19 mouse cellular contexts compared by ENCODE assay signal in genomic region chr9:46555156-46555555, GRCm38 (mm10).
DNase-seq lines count a peak whose midpoint lies in the region; ATAC-seq lines count a peak whose summit lies in the region.
"Had no signal": no experiment of that assay in that cellular context is flagged by ENCODE, and none has a peak within 500 bp of the region (broad histone marks: within the 10 kb centered on the region; RNA-seq: fewer than 3 reads in every experiment).

No protein-coding gene starts in this region.

- no peak overlapping the region for H3K4me2 ChIP-seq in hindbrain, embryonic 16.5 days (ENCODE audit: low read length)
- no peak overlapping the region for H3K4me2 ChIP-seq in hindbrain, embryonic 11.5 days (replicated peaks; ENCODE audit: low read depth, low read length)
- no peak overlapping the region for H3K4me2 ChIP-seq in forebrain, embryonic 15.5 days (replicated peaks)
- H3K4me2 ChIP-seq in midbrain, embryonic 12.5 days (replicated peaks) = no peak overlapping the region
- H3K4me2 ChIP-seq: embryonic facial prominence, embryonic 13.5 days; heart, embryonic 11.5 days had no signal

- no peaks in the 10 kb centered on the region for H3K9me3 ChIP-seq in hindbrain, embryonic 16.5 days (ENCODE audit: control insufficient read depth, low read length)
- H3K9me3 ChIP-seq in hindbrain, embryonic 11.5 days (ENCODE audit: control insufficient read depth, low read length) = no peaks in the 10 kb centered on the region
- no peaks in the 10 kb centered on the region for H3K9me3 ChIP-seq in forebrain, embryonic 15.5 days
- H3K9me3 ChIP-seq in midbrain, embryonic 12.5 days = no peaks in the 10 kb centered on the region
- H3K9me3 ChIP-seq: embryonic facial prominence, embryonic 13.5 days; limb, embryonic 10.5 days had no signal

- 31% methylated on average over 6 of the region's 6 CpGs for WGBS in hindbrain, embryonic 16.5 days
- WGBS in hindbrain, embryonic 11.5 days = 51% methylated on average over 6 of the region's 6 CpGs
- WGBS in forebrain, embryonic 15.5 days = 7% methylated on average over 6 of the region's 6 CpGs
- WGBS in midbrain, embryonic 12.5 days = 7% methylated on average over 6 of the region's 6 CpGs

- DNase-seq in hindbrain, embryonic 11.5 days (ENCODE audit: low spot score) = no peak
- DNase-seq in retina, postnatal 1 day = peak; percentile 30
- DNase-seq in adrenal gland, postnatal 25 days = no peak
- no peak for DNase-seq in heart, postnatal 14 days
- DNase-seq: adrenal gland, adult 2 months; cerebellum, adult 9-10 months; heart, postnatal 10 days; kidney, adult 2 months; kidney, postnatal 10 days; lung, adult 18-20 months; lung, postnatal 14 days; right cerebral cortex, postnatal 4 days had no signal

- H3K4me1 ChIP-seq in hindbrain, embryonic 16.5 days (ENCODE audit: control insufficient read depth, insufficient read depth, low read depth, low read length) = no peaks in the 10 kb centered on the region
- H3K4me1 ChIP-seq in hindbrain, embryonic 11.5 days (replicated peaks; ENCODE audit: control insufficient read depth, insufficient read depth, low read length) = no peaks in the 10 kb centered on the region
- peaks cover 10% of the 10 kb centered on the region for H3K4me1 ChIP-seq in forebrain, embryonic 15.5 days
- H3K4me1 ChIP-seq in midbrain, embryonic 12.5 days = peaks cover 13% of the 10 kb centered on the region
- H3K4me1 ChIP-seq: embryonic facial prominence, embryonic 13.5 days; limb, embryonic 10.5 days had no signal

- no peak overlapping the region for H3K27ac ChIP-seq in hindbrain, embryonic 16.5 days (ENCODE audit: low read depth, low read length)
- H3K27ac ChIP-seq in hindbrain, embryonic 11.5 days (ENCODE audit: low read depth, low read length) = no peak overlapping the region
- peak overlapping the region; percentile 64 for H3K27ac ChIP-seq in forebrain, embryonic 15.5 days (replicated peaks)
- H3K27ac ChIP-seq in midbrain, embryonic 12.5 days (replicated peaks) = peak overlapping the region; percentile 67
- H3K27ac ChIP-seq: embryonic facial prominence, embryonic 13.5 days; limb, embryonic 10.5 days; stomach, postnatal 0 days had no signal

- peak; percentile 40; the same call in 1 of the 2 replicates for ATAC-seq in hindbrain, embryonic 16.5 days
- ATAC-seq in hindbrain, embryonic 11.5 days (ENCODE audit: low FRiP score) = no peak
- ATAC-seq in forebrain, embryonic 15.5 days (replicated peaks) = peak; percentile 57; the same call in 1 of the 2 replicates
- ATAC-seq in midbrain, embryonic 12.5 days (ENCODE audit: low FRiP score, low read depth) = 0 out of 2 replicates have a peak, but pooled peaks have one; percentile 44

- H3K27me3 ChIP-seq in hindbrain, embryonic 16.5 days (replicated peaks; ENCODE audit: control insufficient read depth, insufficient read depth, low read length) = no peaks in the 10 kb centered on the region
- H3K27me3 ChIP-seq in hindbrain, embryonic 11.5 days (ENCODE audit: control insufficient read depth, insufficient read depth, low read length) = no peaks in the 10 kb centered on the region
- H3K27me3 ChIP-seq in forebrain, embryonic 15.5 days = no peaks in the 10 kb centered on the region
- peaks cover 93% of the 10 kb centered on the region for H3K27me3 ChIP-seq in midbrain, embryonic 12.5 days
- H3K27me3 ChIP-seq: embryonic facial prominence, embryonic 13.5 days had no signal

- no peaks in the 10 kb centered on the region for H3K36me3 ChIP-seq in hindbrain, embryonic 16.5 days (ENCODE audit: control insufficient read depth, insufficient read depth, low read length)
- H3K36me3 ChIP-seq in hindbrain, embryonic 11.5 days (ENCODE audit: control insufficient read depth, insufficient read depth, low read length) = no peaks in the 10 kb centered on the region
- no peaks in the 10 kb centered on the region for H3K36me3 ChIP-seq in forebrain, embryonic 15.5 days
- no peaks in the 10 kb centered on the region for H3K36me3 ChIP-seq in midbrain, embryonic 12.5 days
- H3K36me3 ChIP-seq: embryonic facial prominence, embryonic 13.5 days; limb, embryonic 10.5 days had no signal

- no peak overlapping the region for H3K4me3 ChIP-seq in hindbrain, embryonic 16.5 days (ENCODE audit: low read length)
- H3K4me3 ChIP-seq in hindbrain, embryonic 11.5 days (ENCODE audit: low read depth, low read length) = no peak overlapping the region
- H3K4me3 ChIP-seq in forebrain, embryonic 15.5 days = no peak overlapping the region
- no peak overlapping the region for H3K4me3 ChIP-seq in midbrain, embryonic 12.5 days
- H3K4me3 ChIP-seq: embryonic facial prominence, embryonic 13.5 days; limb, embryonic 10.5 days had no signal

- H3K9ac ChIP-seq in hindbrain, embryonic 16.5 days (ENCODE audit: low read depth, low read length) = no peak overlapping the region
- H3K9ac ChIP-seq in hindbrain, embryonic 11.5 days (ENCODE audit: low read depth, low read length) = no peak overlapping the region
- H3K9ac ChIP-seq in forebrain, embryonic 15.5 days (replicated peaks) = no peak overlapping the region
- no peak overlapping the region for H3K9ac ChIP-seq in midbrain, embryonic 12.5 days (replicated peaks)
- H3K9ac ChIP-seq: embryonic facial prominence, embryonic 13.5 days had no signal

- intact Hi-C loops in heart, postnatal 14 days (cut with DNase I) = no loop called here

Comparison
In these comparisons a context has a peak if more than half of its experiments do, and no peak if none do; other contexts are left out.
1. H3K27ac ChIP-seq: peak in forebrain, embryonic 15.5 days (single experiment) and midbrain, embryonic 12.5 days (single experiment); none in hindbrain, embryonic 16.5 days (single experiment) and hindbrain, embryonic 11.5 days (single experiment).